Mouse (Mus musculus): ENCODE measurements around the gene Prr14. TPM values are rescaled to one million over a fixed set of nuclear protein-coding genes. Genes with fewer than 3 reads are reported as not detected.

Prr14 gene
- polyA plus RNA-seq, 1 experiment from 2014 or later: 32.9 TPM

GRCm38 (mm10) chr7:127470011-127470715, 10.8 kb downstream of the Prr14 start:
- Histone ChIP-seq H3K27me3 (ENCODE audit: control insufficient read depth, insufficient read depth, low read depth, low read length) (no peaks in the 10 kb centered on the region), H3K9me3 (replicated peaks; ENCODE audit: control insufficient read depth, low read length, poor library complexity, severe bottlenecking) (no peaks in the 10 kb centered on the region), H3K4me3 (ENCODE audit: low read depth, low read length) (peak overlapping the region; percentile 72), H3K4me1 (ENCODE audit: control insufficient read depth, insufficient read depth, low read length) (peaks cover 19% of the 10 kb centered on the region), H3K36me3 (ENCODE audit: control insufficient read depth, insufficient read depth, low read length) (peaks cover 8% of the 10 kb centered on the region), H3K4me2 (ENCODE audit: low read length) (peak overlapping the region; percentile 97), H3K27ac (ENCODE audit: low read length) (peak overlapping the region; percentile 97), H3K9ac (ENCODE audit: low read depth, low read length) (peak overlapping the region; percentile 64)
- 8% methylated on average over 10 of the region's 10 CpGs for WGBS
- peak; percentile 21; the same call in 1 of the 2 replicates for ATAC-seq

- no peaks in the 10 kb centered on the region for H3K9me3 ChIP-seq (replicated peaks; ENCODE audit: control insufficient read depth, low read length, poor library complexity, severe bottlenecking)
- H3K27ac ChIP-seq (ENCODE audit: low read length): peak overlapping the region; percentile 97
- peaks cover 16% of the 10 kb centered on the region for H3K36me3 ChIP-seq (ENCODE audit: control insufficient read depth, insufficient read depth, low read length)
- H3K4me3 ChIP-seq (ENCODE audit: low read depth, low read length): peak overlapping the region; percentile 72
- peak; percentile 96 for ATAC-seq
- H3K4me2 ChIP-seq (ENCODE audit: low read length): peak overlapping the region; percentile 97
- peaks cover 19% of the 10 kb centered on the region for H3K4me1 ChIP-seq (ENCODE audit: control insufficient read depth, insufficient read depth, low read length)
- H3K9ac ChIP-seq (ENCODE audit: low read depth, low read length): peak overlapping the region; percentile 90
- under 1% methylated on average over 45 of the region's 46 CpGs for WGBS
- H3K27me3 ChIP-seq (ENCODE audit: control insufficient read depth, insufficient read depth, low read depth, low read length): no peaks in the 10 kb centered on the region
These were observed 11.6 kb downstream of the Prr14 start for GRCm38 (mm10) chr7:127470743-127471645.

- WGBS: 0% methylated on average over 25 of the region's 25 CpGs
- Histone ChIP-seq H3K4me3 (ENCODE audit: low read depth, low read length) (peak overlapping the region; percentile 72), H3K36me3 (ENCODE audit: control insufficient read depth, insufficient read depth, low read length) (peaks cover 21% of the 10 kb centered on the region), H3K9ac (ENCODE audit: low read depth, low read length) (peak overlapping the region; percentile 90), H3K4me1 (ENCODE audit: control insufficient read depth, insufficient read depth, low read length) (peaks cover 19% of the 10 kb centered on the region), H3K9me3 (replicated peaks; ENCODE audit: control insufficient read depth, low read length, poor library complexity, severe bottlenecking) (no peaks in the 10 kb centered on the region), H3K4me2 (ENCODE audit: low read length) (peak overlapping the region; percentile 94), H3K27me3 (ENCODE audit: control insufficient read depth, insufficient read depth, low read depth, low read length) (no peaks in the 10 kb centered on the region), H3K27ac (ENCODE audit: low read length) (peak overlapping the region; percentile 97)
- peak; percentile 29 for ATAC-seq
These were observed 12.2 kb downstream of the Prr14 start for GRCm38 (mm10) chr7:127471646-127472010.

- H3K9me3 ChIP-seq (replicated peaks; ENCODE audit: control insufficient read depth, low read length, poor library complexity, severe bottlenecking): no peaks in the 10 kb centered on the region
- H3K4me1 ChIP-seq (ENCODE audit: control insufficient read depth, insufficient read depth, low read length): peaks cover 23% of the 10 kb centered on the region
- H3K4me3 ChIP-seq (ENCODE audit: low read depth, low read length): peak overlapping the region; percentile 72
- peak overlapping the region; percentile 97 for H3K27ac ChIP-seq (ENCODE audit: low read length)
- 3% methylated on average over 7 of the region's 7 CpGs for WGBS
- H3K9ac ChIP-seq (ENCODE audit: low read depth, low read length): peak overlapping the region; percentile 90
- H3K4me2 ChIP-seq (ENCODE audit: low read length): peak overlapping the region; percentile 94
- peaks cover 21% of the 10 kb centered on the region for H3K36me3 ChIP-seq (ENCODE audit: control insufficient read depth, insufficient read depth, low read length)
- H3K27me3 ChIP-seq (ENCODE audit: control insufficient read depth, insufficient read depth, low read depth, low read length): no peaks in the 10 kb centered on the region
- no peak for ATAC-seq
These were observed 12.6 kb downstream of the Prr14 start for GRCm38 (mm10) chr7:127472060-127472459.

- Histone ChIP-seq H3K4me2 (ENCODE audit: low read length) (no peak overlapping the region), H3K36me3 (ENCODE audit: control insufficient read depth, insufficient read depth, low read length) (peaks cover 21% of the 10 kb centered on the region), H3K9ac (ENCODE audit: low read depth, low read length) (no peak overlapping the region), H3K4me3 (ENCODE audit: low read depth, low read length) (no peak overlapping the region), H3K4me1 (ENCODE audit: control insufficient read depth, insufficient read depth, low read length) (peaks cover 27% of the 10 kb centered on the region), H3K9me3 (replicated peaks; ENCODE audit: control insufficient read depth, low read length, poor library complexity, severe bottlenecking) (no peaks in the 10 kb centered on the region), H3K27ac (ENCODE audit: low read length) (no peak overlapping the region), H3K27me3 (ENCODE audit: control insufficient read depth, insufficient read depth, low read depth, low read length) (no peaks in the 10 kb centered on the region)
- no peak for ATAC-seq
- WGBS: 75% methylated on average over 5 of the region's 5 CpGs
These were observed 14.3 kb downstream of the Prr14 start for GRCm38 (mm10) chr7:127473705-127474104.

- peaks cover 23% of the 10 kb centered on the region for H3K4me1 ChIP-seq (ENCODE audit: control insufficient read depth, insufficient read depth, low read length)
- H3K4me3 ChIP-seq (ENCODE audit: low read depth, low read length): no peak overlapping the region
These were observed 15.1 kb downstream of the Prr14 start for GRCm38 (mm10) chr7:127474378-127475070.

GRCm38 (mm10) chr7:127475186-127475740, 15.9 kb downstream of the Prr14 start:
- Histone ChIP-seq H3K27me3 (ENCODE audit: control insufficient read depth, insufficient read depth, low read depth, low read length) (no peaks in the 10 kb centered on the region), H3K9ac (ENCODE audit: low read depth, low read length) (no peak overlapping the region), H3K4me3 (ENCODE audit: low read depth, low read length) (no peak overlapping the region), H3K36me3 (ENCODE audit: control insufficient read depth, insufficient read depth, low read length) (peaks cover 21% of the 10 kb centered on the region), H3K4me1 (ENCODE audit: control insufficient read depth, insufficient read depth, low read length) (peaks cover 22% of the 10 kb centered on the region), H3K27ac (ENCODE audit: low read length) (no peak overlapping the region), H3K4me2 (ENCODE audit: low read length) (no peak overlapping the region), H3K9me3 (replicated peaks; ENCODE audit: control insufficient read depth, low read length, poor library complexity, severe bottlenecking) (no peaks in the 10 kb centered on the region)
- 97% methylated on average over 11 of the region's 11 CpGs for WGBS
- ATAC-seq: no peak

More at GRCm38 (mm10) chr7:127474378-127475070, 15.1 kb downstream of the Prr14 start:
- Histone ChIP-seq H3K36me3 (ENCODE audit: control insufficient read depth, insufficient read depth, low read length) (peaks cover 21% of the 10 kb centered on the region), H3K27ac (ENCODE audit: low read length) (no peak overlapping the region), H3K9me3 (replicated peaks; ENCODE audit: control insufficient read depth, low read length, poor library complexity, severe bottlenecking) (no peaks in the 10 kb centered on the region), H3K4me2 (ENCODE audit: low read length) (no peak overlapping the region), H3K9ac (ENCODE audit: low read depth, low read length) (no peak overlapping the region), H3K27me3 (ENCODE audit: control insufficient read depth, insufficient read depth, low read depth, low read length) (no peaks in the 10 kb centered on the region)
- ATAC-seq: no peak
- 80% methylated on average over 6 of the region's 6 CpGs for WGBS

- no peak overlapping the region for H3K4me2 ChIP-seq (ENCODE audit: low read length)
- no peak overlapping the region for H3K27ac ChIP-seq (ENCODE audit: low read length)
- no peak for ATAC-seq
- H3K9ac ChIP-seq (ENCODE audit: low read depth, low read length): no peak overlapping the region
- H3K36me3 ChIP-seq (ENCODE audit: control insufficient read depth, insufficient read depth, low read length): peaks cover 21% of the 10 kb centered on the region
- H3K4me1 ChIP-seq (ENCODE audit: control insufficient read depth, insufficient read depth, low read length): peaks cover 33% of the 10 kb centered on the region
- no peaks in the 10 kb centered on the region for H3K27me3 ChIP-seq (ENCODE audit: control insufficient read depth, insufficient read depth, low read depth, low read length)
- H3K4me3 ChIP-seq (ENCODE audit: low read depth, low read length): no peak overlapping the region
- no peaks in the 10 kb centered on the region for H3K9me3 ChIP-seq (replicated peaks; ENCODE audit: control insufficient read depth, low read length, poor library complexity, severe bottlenecking)
- WGBS: 94% methylated on average over 11 of the region's 11 CpGs
These were observed 16.9 kb downstream of the Prr14 start for GRCm38 (mm10) chr7:127476336-127476735.

All from midbrain, embryonic 16.5 days (tissue).